Mouse (Mus musculus) cerebellum, adult 11-12 months (tissue): ENCODE measurements at regions not wholly inside any gene's neighbourhood (a gene's known extent, or its start where the extent isn't known, plus 50 kb on each side); places are given as distances from the start of the nearest gene placed in this dataset.

Experiments
- DNase-seq: peaks from one replicate; pipeline ENCODE4 v3.0.0; 2022

GRCm38 (mm10) chr5:99782806-99783205, 53.9 kb upstream of the Rasgef1b start:
- no peak for DNase-seq

- DNase-seq: no peak
These were observed 57.0 kb upstream of the Rasgef1b start for GRCm38 (mm10) chr5:99785850-99786249.

- no peak for DNase-seq
These were observed 58.4 kb upstream of the Rasgef1b start for GRCm38 (mm10) chr5:99787239-99787638.

GRCm38 (mm10) chr5:99787665-99788366, 59.0 kb upstream of the Rasgef1b start:
- no peak for DNase-seq

- no peak for DNase-seq
These were observed 61.9 kb upstream of the Rasgef1b start for GRCm38 (mm10) chr5:99790733-99791132.

- no peak for DNase-seq
These were observed 71.7 kb upstream of the Rasgef1b start for GRCm38 (mm10) chr5:99800543-99800942.

- no peak for DNase-seq
These were observed 73.1 kb upstream of the Rasgef1b start for GRCm38 (mm10) chr5:99801791-99802450.

GRCm38 (mm10) chr5:99826861-99827260, 79.2 kb upstream of the Vamp9 start:
- DNase-seq: no peak

- no peak for DNase-seq
These were observed 77.5 kb upstream of the Vamp9 start for GRCm38 (mm10) chr5:99828516-99828915.

GRCm38 (mm10) chr5:99838236-99838775, 67.7 kb upstream of the Vamp9 start:
- DNase-seq: no peak

- no peak for DNase-seq
These were observed 66.4 kb upstream of the Vamp9 start for GRCm38 (mm10) chr5:99839661-99840060.

GRCm38 (mm10) chr5:99840884-99841283, 65.2 kb upstream of the Vamp9 start:
- no peak for DNase-seq

GRCm38 (mm10) chr5:99845565-99846255, 60.3 kb upstream of the Vamp9 start:
- peak; percentile 30 for DNase-seq

GRCm38 (mm10) chr5:99848158-99848988, 57.7 kb upstream of the Vamp9 start:
- no peak for DNase-seq

- no peak for DNase-seq
These were observed 57.1 kb upstream of the Vamp9 start for GRCm38 (mm10) chr5:99849001-99849400.

GRCm38 (mm10) chr5:99852316-99852715, 53.7 kb upstream of the Vamp9 start:
- DNase-seq: no peak
